Mouse (Mus musculus): ENCODE data around the gene Tenm2. TPM values are rescaled to one million over a fixed set of nuclear protein-coding genes. Genes with fewer than 3 reads are reported as not detected.

The Tenm2 gene
- polyA plus RNA-seq (2017; shearing (Covaris generic)), result under 1 TPM in 1 of 2 experiments, not detected in 1; 0.25 TPM

GRCm38 (mm10) chr11:37235914-37236600 lies at the start of gene Tenm2:
TSS of gene Tenm2 (minus strand) at chr11:37235964.

GRCm38 (mm10) chr11:35980411-35980917 lies 1255.3 kb downstream of the Tenm2 start, which contains the start of gene Wwc1:
TSS of gene Wwc1 (minus strand) at chr11:35980527.

